Mouse (Mus musculus): ENCODE results near the gene Rsrc2. TPM values are rescaled to one million over a fixed set of nuclear protein-coding genes. Genes with fewer than 3 reads are reported as not detected.
"Not testable (repeated sequence)": the region's sequence is repeated elsewhere in the genome, so short reads cannot be mapped to it uniquely, and the experiment has no call there.

Gene Rsrc2
- total and polyA plus RNA-seq, 2 experiments = 7.0 to 44.2 TPM

DNA sequence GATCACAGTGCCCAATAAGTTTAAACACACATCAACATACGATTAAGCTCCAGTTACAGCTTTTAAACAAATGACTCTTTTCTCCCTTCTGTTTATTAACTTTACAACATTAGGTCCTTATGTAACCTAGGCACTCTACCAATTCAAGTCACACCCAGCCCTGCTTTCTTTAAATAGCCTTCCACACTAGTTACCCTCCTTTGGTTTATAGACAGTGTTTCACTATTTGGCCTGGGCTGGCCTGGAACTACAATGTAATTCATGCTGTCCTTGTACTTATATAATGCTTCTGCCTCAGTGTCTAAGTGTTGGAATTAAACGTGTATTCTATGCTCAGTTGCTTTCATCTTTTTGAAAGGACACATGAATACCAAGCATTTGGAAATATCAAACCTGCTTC, 4.9 kb downstream of the Rsrc2 start:
- Histone ChIP-seq H3K79me2 (ENCODE audit: control insufficient read depth, insufficient read depth, low read length) (peaks cover 14% of the 10 kb centered on the region; the same call in 1 of the 2 replicates), H3K4me3 (ENCODE audit: insufficient read depth, low read depth, low read length) (no peak overlapping the region), H3K9ac (ENCODE audit: low read depth, low read length) (no peak overlapping the region), H3K27ac (replicated peaks; ENCODE audit: insufficient read depth, low read depth, low read length) (no peak overlapping the region), H3K27me3 (ENCODE audit: control insufficient read depth, insufficient read depth, low read length) (no peaks in the 10 kb centered on the region), H3K4me1 (ENCODE audit: control insufficient read depth, insufficient read depth, low read length) (peaks cover 15% of the 10 kb centered on the region), H3K36me3 (ENCODE audit: control insufficient read depth, insufficient read depth, low read length) (peaks cover 49% of the 10 kb centered on the region)
- DNase-seq (ENCODE audit: extremely low read depth, low read depth, low spot score) = no peak
- TF ChIP-seq POLR2A (IDR thresholded peaks at IDR 0.05; ENCODE audit: extremely low read depth, insufficient read depth, low read length) = no peak
- TF ChIP-seq CTCF (IDR thresholded peaks at IDR 0.05; ENCODE audit: low read depth, low read length) = no peak
- 52% methylated on average over 2 of the region's 2 CpGs for WGBS

GRCm38 (mm10) chr5:123730981-123731380, 18.2 kb downstream of the Rsrc2 start:
- DNase-seq (ENCODE audit: extremely low read depth, low read depth, low spot score) = no peak
- Histone ChIP-seq H3K4me3 (ENCODE audit: insufficient read depth, low read depth, low read length) (no peak overlapping the region), H3K79me2 (ENCODE audit: control insufficient read depth, insufficient read depth, low read length) (no peaks in the 10 kb centered on the region; the same call in 1 of the 2 replicates), H3K4me1 (ENCODE audit: control insufficient read depth, insufficient read depth, low read length) (peaks cover 3% of the 10 kb centered on the region; the same call in 1 of the 2 replicates), H3K9ac (ENCODE audit: low read depth, low read length) (no peak overlapping the region), H3K36me3 (ENCODE audit: control insufficient read depth, insufficient read depth, low read length) (peaks cover 69% of the 10 kb centered on the region), H3K27me3 (ENCODE audit: control insufficient read depth, insufficient read depth, low read length) (no peaks in the 10 kb centered on the region), H3K27ac (replicated peaks; ENCODE audit: insufficient read depth, low read depth, low read length) (no peak overlapping the region)
- TF ChIP-seq POLR2A (IDR thresholded peaks at IDR 0.05; ENCODE audit: extremely low read depth, insufficient read depth, low read length) (no peak), CTCF (IDR thresholded peaks at IDR 0.05; ENCODE audit: low read depth, low read length) (no peak)
- 86% methylated on average over 2 of the region's 2 CpGs for WGBS

GRCm38 (mm10) chr5:123723816-123724215, 25.4 kb downstream of the Rsrc2 start:
- not testable (repeated sequence) for H3K27me3 ChIP-seq (ENCODE audit: control insufficient read depth, insufficient read depth, low read length); DNase-seq (ENCODE audit: extremely low read depth, low read depth, low spot score); H3K9ac ChIP-seq (ENCODE audit: low read depth, low read length); H3K27ac ChIP-seq (replicated peaks; ENCODE audit: insufficient read depth, low read depth, low read length); H3K4me1 ChIP-seq (ENCODE audit: control insufficient read depth, insufficient read depth, low read length); H3K79me2 ChIP-seq (ENCODE audit: control insufficient read depth, insufficient read depth, low read length); H3K4me3 ChIP-seq (ENCODE audit: insufficient read depth, low read depth, low read length)
- H3K36me3 ChIP-seq (ENCODE audit: control insufficient read depth, insufficient read depth, low read length) = peaks cover 12% of the 10 kb centered on the region
- WGBS = 88% methylated on average over 7 of the region's 7 CpGs

DNA sequence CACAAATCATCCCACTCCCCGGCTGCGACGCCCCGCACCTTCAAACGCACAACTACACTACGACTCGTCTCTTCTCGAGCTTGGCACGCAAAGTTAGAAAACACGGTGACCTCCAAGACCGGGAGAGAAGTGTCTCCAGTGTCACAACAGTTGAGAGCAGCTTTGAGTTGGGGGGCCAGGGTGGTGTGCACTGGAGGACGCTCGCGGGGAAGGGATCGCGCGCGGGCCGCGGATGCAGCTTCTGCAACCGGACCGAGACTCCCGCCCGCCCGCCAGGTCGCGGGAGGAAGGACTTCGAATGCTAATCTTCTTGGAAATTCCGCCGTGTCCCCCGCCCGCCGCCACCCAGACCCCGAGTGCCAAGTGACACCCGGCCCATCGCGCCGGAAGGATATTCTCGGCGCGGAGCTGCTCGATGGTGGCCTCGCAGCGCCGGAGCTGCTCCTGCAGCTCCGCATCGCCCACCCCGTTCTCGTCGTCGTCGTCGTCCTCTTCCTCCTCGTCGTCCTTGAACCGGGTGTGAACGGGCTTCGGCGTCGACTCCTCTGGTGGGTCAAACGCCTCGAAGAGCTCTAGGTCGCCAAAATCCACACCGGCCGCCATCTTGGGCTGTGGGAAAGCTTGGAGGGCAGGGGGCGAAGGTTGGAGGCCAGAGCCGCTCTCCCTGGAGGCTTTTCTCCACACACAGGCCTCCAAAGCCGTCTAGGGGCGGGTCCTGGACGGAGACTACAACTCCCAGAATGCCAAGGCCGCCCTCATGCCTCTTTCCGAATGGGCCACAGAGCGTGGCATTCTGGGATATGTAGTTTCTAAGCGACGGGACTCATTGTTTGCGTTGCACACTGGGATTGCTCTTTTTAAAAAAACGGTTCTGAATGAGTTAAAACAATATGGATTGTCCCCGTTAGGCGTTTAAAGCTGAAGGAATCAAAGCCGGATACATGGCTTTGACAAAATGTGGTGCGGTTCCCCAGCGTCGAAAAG, 28.6 kb downstream of the Rsrc2 start, which contains the start of gene Zcchc8:
Zcchc8 (minus strand) TSS at position 773 of the 984 bp plus-strand sequence.
- peaks cover 16% of the 10 kb centered on the region; the same call in 1 of the 2 replicates for H3K79me2 ChIP-seq (ENCODE audit: control insufficient read depth, insufficient read depth, low read length)
- H3K4me3 ChIP-seq (ENCODE audit: insufficient read depth, low read depth, low read length) = peak within 1 kb of the TSS; percentile 84
- DNase-seq (ENCODE audit: extremely low read depth, low read depth, low spot score) = peak; percentile 91
- peak within 1 kb of the TSS; percentile 86 for H3K9ac ChIP-seq (ENCODE audit: low read depth, low read length)
- H3K27me3 ChIP-seq (ENCODE audit: control insufficient read depth, insufficient read depth, low read length) = no peaks in the 10 kb centered on the region
- under 1% methylated on average over 83 of the region's 83 CpGs for WGBS
- TF ChIP-seq CTCF (IDR thresholded peaks at IDR 0.05; ENCODE audit: low read depth, low read length) = no peak
- TF ChIP-seq POLR2A (IDR thresholded peaks at IDR 0.05; ENCODE audit: extremely low read depth, insufficient read depth, low read length) = peak; percentile 79
- peak within 1 kb of the TSS; percentile 80 for H3K27ac ChIP-seq (replicated peaks; ENCODE audit: insufficient read depth, low read depth, low read length)
- H3K36me3 ChIP-seq (ENCODE audit: control insufficient read depth, insufficient read depth, low read length) = peaks cover 3% of the 10 kb centered on the region; the same call in 1 of the 2 replicates
- H3K4me1 ChIP-seq (ENCODE audit: control insufficient read depth, insufficient read depth, low read length) = peaks cover 2% of the 10 kb centered on the region; the same call in 1 of the 2 replicates

GRCm38 (mm10) chr5:123714622-123715021, 34.6 kb downstream of the Rsrc2 start:
- TF ChIP-seq POLR2A (IDR thresholded peaks at IDR 0.05; ENCODE audit: extremely low read depth, insufficient read depth, low read length) = no peak
- TF ChIP-seq CTCF (IDR thresholded peaks at IDR 0.05; ENCODE audit: low read depth, low read length) = no peak
- Histone ChIP-seq H3K4me3 (ENCODE audit: insufficient read depth, low read depth, low read length) (no peak overlapping the region), H3K36me3 (ENCODE audit: control insufficient read depth, insufficient read depth, low read length) (peaks cover 43% of the 10 kb centered on the region), H3K4me1 (ENCODE audit: control insufficient read depth, insufficient read depth, low read length) (peaks cover 5% of the 10 kb centered on the region), H3K27ac (replicated peaks; ENCODE audit: insufficient read depth, low read depth, low read length) (no peak overlapping the region), H3K27me3 (ENCODE audit: control insufficient read depth, insufficient read depth, low read length) (no peaks in the 10 kb centered on the region), H3K9ac (ENCODE audit: low read depth, low read length) (no peak overlapping the region), H3K79me2 (ENCODE audit: control insufficient read depth, insufficient read depth, low read length) (peaks cover 9% of the 10 kb centered on the region; the same call in 1 of the 2 replicates)
- DNase-seq (ENCODE audit: extremely low read depth, low read depth, low spot score) = no peak
- WGBS = 89% methylated on average over 4 of the region's 4 CpGs
